Mouse (Mus musculus) left cerebral cortex, adult 6 months (tissue): ENCODE measurements around the gene Bcl2l2. TPM values are rescaled to one million over a fixed set of nuclear protein-coding genes. Genes with fewer than 3 reads are reported as not detected.

ENCODE experiments used
- long read RNA-seq, 2 experiments: library from polyadenylated mRNA; unstranded; transcript quantifications; one replicate each; pipeline ENCODE4 v2.0.0; 2019 to 2020
- polyA plus RNA-seq: library from polyadenylated mRNA; unstranded; fragments of <200 nt; fragmentation: Nextera tagmentation; gene quantifications from 2 replicates; pipeline ENCODE4 v1.2.3, GENCODE M21; 2021

Bcl2l2 gene
- 7.9 and 8.1 TPM in 2 replicates for polyA plus RNA-seq
- long read RNA-seq, experiment 1, partial matches to known transcripts, result 0 of 1 reads
- long read RNA-seq, experiment 1, other reads (novel, unspliced or antisense), result 0 of 1 reads
- long read RNA-seq, experiment 2, partial matches to known transcripts, result 1 of 3 reads
- long read RNA-seq, experiment 2, other reads (novel, unspliced or antisense), result 0 of 3 reads

GRCm38 (mm10) chr14:54883154-54884021 is at the start of gene Bcl2l2, which contains the start of gene Gm20521:
TSS of gene Bcl2l2 (plus strand) at chr14:54883377.
TSS of gene Gm20521 (plus strand) at chr14:54883441.

DNA sequence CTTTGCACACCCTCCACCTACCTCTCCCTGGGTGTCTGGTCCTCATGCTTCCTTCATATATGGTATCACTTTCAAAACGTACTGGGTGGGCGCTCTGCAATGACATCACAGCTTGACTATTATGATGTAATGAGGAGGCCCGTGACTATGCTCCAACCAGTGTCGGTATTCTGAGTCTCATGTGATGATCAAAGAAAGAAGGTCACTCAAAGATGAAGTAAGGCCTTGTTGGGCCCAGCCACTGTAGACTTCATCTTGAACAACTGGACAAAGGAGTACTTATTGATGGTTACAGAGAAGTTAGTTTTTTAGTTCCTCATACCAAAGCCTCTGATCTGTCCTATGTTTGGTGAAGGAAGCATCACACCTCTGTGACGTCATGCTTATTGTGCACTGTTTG is 12.3 kb upstream of the Bcl2l2 start, which contains the start of gene Homez:
Gene Homez, minus strand, starts transcription at position 101 of the 400 bp plus-strand sequence.

DNA sequence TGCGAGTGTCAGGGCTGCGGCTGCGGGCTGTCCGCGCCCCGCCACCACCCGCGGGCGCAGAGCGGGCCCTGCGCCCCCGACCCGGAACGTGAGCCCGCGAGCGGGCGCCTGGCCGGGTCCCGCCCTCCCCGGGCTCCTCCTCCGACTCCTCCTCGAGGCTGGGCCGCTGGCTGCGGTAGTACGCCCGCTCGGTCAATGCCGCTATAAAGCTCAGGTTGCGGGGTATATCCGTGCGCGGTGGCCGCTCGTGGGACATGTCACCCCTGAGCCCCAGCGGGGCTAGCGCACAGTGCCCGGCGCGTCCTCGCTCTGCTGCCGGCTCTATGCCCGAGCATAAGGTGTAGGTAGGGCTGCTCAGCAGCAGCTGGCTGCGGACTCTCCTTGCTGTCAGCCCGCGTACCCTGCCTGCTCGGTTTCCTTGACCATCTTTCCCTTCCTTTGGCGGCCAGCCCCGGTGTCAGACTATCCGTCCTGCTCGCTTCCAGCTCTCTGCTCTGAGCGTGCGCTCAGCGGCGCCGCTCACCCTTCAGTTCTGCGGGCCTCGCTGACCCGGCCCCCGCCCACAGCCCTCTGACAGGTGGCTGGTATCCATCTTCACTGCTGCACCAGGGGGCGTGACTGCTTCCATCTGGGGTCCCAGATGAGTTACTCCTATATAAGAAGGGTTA is 6.0 kb upstream of the Bcl2l2 start, which contains the start of gene Ppp1r3e:
Gene Ppp1r3e, minus strand, starts transcription at position 503 of the 668 bp plus-strand sequence.

GRCm38 (mm10) chr14:54892200-54892599 is 9.0 kb downstream of the Bcl2l2 start, which contains the start of gene Pabpn1:
TSS of gene Pabpn1 (plus strand) at chr14:54892500.

DNA sequence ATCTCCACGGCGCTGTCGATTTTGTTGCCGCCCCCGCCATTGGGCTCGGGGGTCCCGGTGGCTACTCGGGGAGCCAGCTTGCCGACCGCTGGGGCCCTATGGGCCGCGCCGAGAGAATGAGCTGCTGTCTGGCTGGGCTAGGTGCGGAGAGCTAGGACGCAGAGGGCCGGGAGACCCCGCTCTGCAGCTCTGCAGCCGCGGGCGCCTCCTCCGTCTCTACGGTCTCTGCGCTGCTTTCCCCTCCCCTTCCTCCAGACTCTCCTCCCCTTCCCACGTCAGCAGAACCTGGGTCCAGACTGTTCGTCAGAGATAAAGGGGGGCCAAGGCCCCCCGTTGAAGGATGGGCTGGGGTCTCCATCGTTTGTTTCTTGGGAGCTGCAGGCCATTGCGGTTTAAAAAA is 29.7 kb downstream of the Bcl2l2 start, which contains the start of gene Slc22a17:
Gene Slc22a17, minus strand, starts transcription at position 247 of the 400 bp plus-strand sequence.

DNA sequence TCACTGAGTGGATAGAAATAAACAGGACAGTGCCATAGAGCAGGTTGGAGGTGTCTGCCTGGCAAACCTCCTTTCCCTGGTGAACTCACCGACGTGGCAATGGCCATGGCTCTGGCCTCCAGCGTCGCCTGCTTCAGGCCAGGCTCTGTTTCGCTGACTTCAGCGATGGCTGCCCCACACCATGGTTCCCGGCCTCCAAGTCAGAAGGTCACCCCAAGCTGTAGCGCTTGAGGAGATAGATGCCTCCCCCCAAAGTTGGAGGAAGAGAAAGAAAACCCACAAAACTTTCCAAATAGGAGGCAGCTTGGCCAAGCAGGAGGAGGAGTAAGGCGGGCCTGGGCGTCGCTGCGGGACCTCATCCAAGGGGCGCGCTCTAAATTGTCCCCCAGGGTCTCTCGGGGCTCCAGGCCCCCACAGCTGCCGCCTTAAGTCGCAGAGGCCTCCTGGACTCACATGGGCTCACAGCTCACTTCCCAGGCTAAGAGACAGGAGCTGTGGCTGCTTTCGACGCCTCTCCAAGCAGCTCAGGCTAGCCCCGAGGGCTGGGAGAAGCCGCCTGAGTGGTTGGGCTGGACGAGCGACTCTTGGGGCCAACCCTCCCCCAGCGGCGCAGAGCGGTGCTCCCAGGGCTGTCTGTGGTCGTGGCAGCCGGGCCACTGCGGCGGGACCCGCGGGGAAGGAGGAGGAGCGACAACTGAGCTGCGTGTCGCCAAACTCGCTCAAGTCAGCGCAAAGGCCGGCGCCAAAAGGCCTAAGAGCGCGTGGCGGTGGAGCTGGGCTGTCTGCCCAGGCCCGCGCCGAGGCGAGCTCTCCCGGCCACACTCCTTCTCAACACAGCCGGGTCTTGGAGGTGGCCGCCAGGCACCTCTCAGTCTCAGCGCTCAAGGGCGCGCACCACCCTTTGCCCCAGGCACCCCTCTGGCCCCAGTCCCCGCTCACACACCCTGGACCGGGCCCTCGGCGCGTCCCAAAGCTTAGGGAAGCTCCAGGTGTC is 42.5 kb downstream of the Bcl2l2 start, which contains the start of gene Efs:
Gene Efs, minus strand, starts transcription at position 778 of the 994 bp plus-strand sequence.

GRCm38 (mm10) chr14:54932645-54933150 is 49.5 kb downstream of the Bcl2l2 start, which contains the start of gene Il25:
TSS of gene Il25 (plus strand) at chr14:54932695.

GRCm38 (mm10) chr14:54935904-54936830 is 53.0 kb downstream of the Bcl2l2 start, which contains the start of gene Cmtm5:
TSS of gene Cmtm5 (plus strand) at chr14:54936261.

Other genes with a start within 250 kb of the Bcl2l2 start
- not detected in 2 replicates for gene Gm17606, start 242.4 kb upstream of the Bcl2l2 start, polyA plus RNA-seq
- 0.64 and 0.83 TPM in 2 replicates for gene Cdh24, start 242.0 kb upstream of the Bcl2l2 start, polyA plus RNA-seq
- gene 1700123O20Rik, start 197.2 kb upstream of the Bcl2l2 start, polyA plus RNA-seq, result 44.0 and 47.2 TPM in 2 replicates
- gene Acin1, start 196.4 kb upstream of the Bcl2l2 start, polyA plus RNA-seq, result 28.3 and 32.9 TPM in 2 replicates
- gene Gm29776, start 184.5 kb upstream of the Bcl2l2 start, polyA plus RNA-seq, result not detected in 2 replicates
- gene Cebpe, start 171.2 kb upstream of the Bcl2l2 start, polyA plus RNA-seq, result not detected in 2 replicates
- gene Slc7a8, start 101.4 kb upstream of the Bcl2l2 start, polyA plus RNA-seq, result 17.7 and 25.0 TPM in 2 replicates
- 0.10 TPM in 1 of 2 replicates, not detected in the other for gene Rnf212b, start 69.2 kb upstream of the Bcl2l2 start, polyA plus RNA-seq
- gene Homez, start 12.4 kb upstream of the Bcl2l2 start, polyA plus RNA-seq, result 5.8 and 7.3 TPM in 2 replicates
- 3.4 and 6.9 TPM in 2 replicates for gene Ppp1r3e, start 5.8 kb upstream of the Bcl2l2 start, polyA plus RNA-seq
- gene Gm20521, start 64 bp downstream of the Bcl2l2 start, polyA plus RNA-seq, result not detected in 2 replicates
- gene Pabpn1, start 9.1 kb downstream of the Bcl2l2 start, polyA plus RNA-seq, result 17.4 and 22.3 TPM in 2 replicates
- gene Slc22a17, start 29.8 kb downstream of the Bcl2l2 start, polyA plus RNA-seq, result 131 and 194 TPM in 2 replicates
- 0.77 and 5.0 TPM in 2 replicates for gene Efs, start 42.7 kb downstream of the Bcl2l2 start, polyA plus RNA-seq
- gene Il25, start 49.3 kb downstream of the Bcl2l2 start, polyA plus RNA-seq, result 0.10 and 0.20 TPM in 2 replicates
- gene Cmtm5, start 52.9 kb downstream of the Bcl2l2 start, polyA plus RNA-seq, result 87.7 and 132 TPM in 2 replicates
- 2.0 and 8.2 TPM in 2 replicates for gene Myh6, start 83.5 kb downstream of the Bcl2l2 start, polyA plus RNA-seq
- not detected in 2 replicates for gene Gm17428, start 93.6 kb downstream of the Bcl2l2 start, polyA plus RNA-seq
- 25.4 and 42.9 TPM in 2 replicates for gene Myh7, start 111.2 kb downstream of the Bcl2l2 start, polyA plus RNA-seq
- gene Ngdn, start 132.1 kb downstream of the Bcl2l2 start, polyA plus RNA-seq, result 55.7 and 61.3 TPM in 2 replicates
- gene Zfhx2, start 208.9 kb downstream of the Bcl2l2 start, polyA plus RNA-seq, result 2.4 and 4.6 TPM in 2 replicates
- gene Thtpa, start 211.4 kb downstream of the Bcl2l2 start, polyA plus RNA-seq, result 16.3 and 18.9 TPM in 2 replicates
- 1.0 and 1.1 TPM in 2 replicates for gene Ap1g2, start 223.2 kb downstream of the Bcl2l2 start, polyA plus RNA-seq
- 27.4 and 43.5 TPM in 2 replicates for gene Jph4, start 233.6 kb downstream of the Bcl2l2 start, polyA plus RNA-seq